Mouse (Mus musculus) 416B (cell line): Measurements from ENCODE around the gene Pax5.

ENCODE experiments used
- DNase-seq: peaks from one replicate; pipeline ENCODE4 v3.0.0; 2011; ENCODE audit warnings: low read depth

Pax5 gene

GRCm38 (mm10) chr4:44542101-44542500 lies 168.2 kb downstream of the Pax5 start:
- no peak for DNase-seq

GRCm38 (mm10) chr4:44538488-44538887 lies 171.8 kb downstream of the Pax5 start:
- DNase-seq: no peak

DNA sequence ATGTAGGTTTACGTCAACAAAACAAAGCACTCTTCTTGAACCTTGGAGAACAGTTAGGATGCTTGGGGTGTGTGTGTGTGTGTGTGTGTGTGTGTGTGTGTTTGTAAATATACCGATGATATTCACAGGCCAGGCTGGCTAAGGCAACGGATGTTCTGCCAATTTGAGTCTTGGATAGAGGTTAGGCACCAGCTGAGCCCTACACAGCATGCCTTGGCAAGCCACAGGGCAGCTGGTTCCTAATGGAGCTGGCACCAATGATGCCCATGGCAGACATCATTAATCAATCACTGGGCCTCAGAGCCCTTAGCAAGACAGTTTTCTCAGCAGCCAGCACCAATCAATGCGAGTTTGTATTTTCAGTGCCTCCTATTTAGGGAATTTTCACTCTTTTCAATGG lies 173.5 kb downstream of the Pax5 start:
- DNase-seq: no peak

DNA sequence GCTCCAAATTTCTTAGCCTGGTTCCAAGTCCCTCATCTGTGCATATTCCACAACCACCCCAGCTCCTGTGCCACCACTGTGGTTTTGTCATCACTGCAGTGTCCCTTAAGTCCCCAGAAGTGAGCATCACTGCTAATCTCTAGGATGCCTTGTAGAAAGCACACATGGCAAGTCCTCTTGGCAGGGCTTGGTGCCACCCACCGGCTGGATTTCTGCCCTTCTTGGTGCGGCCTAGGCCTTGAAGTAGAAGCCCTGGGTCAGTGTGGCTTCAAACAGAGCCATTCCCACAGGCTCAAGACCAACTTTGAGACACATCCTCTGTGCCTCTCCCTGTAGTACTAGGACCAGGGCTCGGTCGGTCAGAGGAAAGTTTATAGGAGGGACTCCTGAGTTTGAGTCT lies 174.6 kb downstream of the Pax5 start:
- no peak for DNase-seq

DNA sequence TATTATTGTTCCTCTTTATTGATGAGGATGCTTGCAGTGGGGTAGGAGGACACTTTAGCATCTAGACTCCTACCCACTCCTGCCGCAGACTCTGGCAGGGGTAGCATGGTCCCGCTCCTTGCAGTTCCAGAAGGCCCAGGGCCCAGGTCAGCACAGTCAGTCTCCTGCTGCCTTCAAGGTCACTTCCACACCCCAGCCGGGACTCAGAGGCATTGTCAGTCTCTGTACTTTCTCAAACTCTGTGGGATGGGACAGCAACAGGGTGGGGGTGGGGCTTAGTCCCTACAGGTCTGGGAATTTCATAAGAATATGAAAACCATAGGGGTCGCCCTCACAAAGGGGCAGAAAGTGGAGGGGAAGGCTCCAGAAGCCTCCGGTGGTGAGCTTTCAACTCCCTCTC lies 177.0 kb downstream of the Pax5 start:
- no peak for DNase-seq

GRCm38 (mm10) chr4:44532731-44533130 lies 177.6 kb downstream of the Pax5 start:
- DNase-seq: peak; percentile 19

GRCm38 (mm10) chr4:44525336-44525735 lies 185.0 kb downstream of the Pax5 start:
- no peak for DNase-seq

DNA sequence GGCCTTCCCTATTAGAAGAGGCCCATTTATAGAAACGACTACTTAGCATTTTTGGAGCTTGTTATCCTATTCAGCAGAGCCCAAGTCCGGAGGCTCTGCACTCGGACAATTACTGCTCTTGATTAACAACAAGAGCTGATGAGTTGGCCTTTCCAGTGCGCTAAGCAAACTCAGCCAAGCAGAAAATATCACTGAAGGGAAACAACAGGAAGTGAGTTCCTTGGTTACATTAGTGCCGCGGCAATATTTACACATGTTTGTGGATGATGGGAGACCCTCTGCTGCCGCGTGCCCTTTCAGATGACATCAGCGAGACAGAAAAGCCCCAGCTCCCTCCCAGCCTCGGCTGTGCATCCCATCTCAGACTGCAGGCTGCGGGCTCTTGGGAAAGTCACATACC lies 191.4 kb downstream of the Pax5 start:
- no peak for DNase-seq

DNA sequence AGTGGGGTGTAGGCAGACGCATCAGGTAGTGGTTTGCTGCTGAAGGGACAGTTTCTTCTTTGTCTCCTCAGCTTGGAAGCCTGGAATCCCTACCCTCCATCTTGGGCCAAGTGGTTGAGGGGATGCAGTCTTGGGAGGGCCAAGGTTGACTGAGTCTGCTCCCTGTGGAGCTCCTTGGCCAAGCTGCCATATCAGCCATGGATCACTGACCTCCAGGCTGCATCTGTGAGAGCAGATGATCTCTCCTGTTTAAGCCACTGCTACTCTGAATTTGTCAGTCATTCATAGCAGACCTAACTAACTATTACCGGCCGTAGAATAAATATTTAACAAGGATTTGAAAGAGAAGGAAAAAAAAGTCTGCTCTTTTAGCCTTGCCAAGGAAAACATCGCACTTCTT lies 196.3 kb downstream of the Pax5 start:
- DNase-seq: no peak

- peak; percentile 49 for DNase-seq
Measured at GRCm38 (mm10) chr4:44511682-44512081, 198.6 kb downstream of the Pax5 start.

GRCm38 (mm10) chr4:44508386-44509226 lies 201.7 kb downstream of the Pax5 start:
- DNase-seq: no peak

- no peak for DNase-seq
Measured at GRCm38 (mm10) chr4:44507861-44508260, 202.4 kb downstream of the Pax5 start.

GRCm38 (mm10) chr4:44504998-44505397 lies 205.3 kb downstream of the Pax5 start:
- DNase-seq: no peak

DNA sequence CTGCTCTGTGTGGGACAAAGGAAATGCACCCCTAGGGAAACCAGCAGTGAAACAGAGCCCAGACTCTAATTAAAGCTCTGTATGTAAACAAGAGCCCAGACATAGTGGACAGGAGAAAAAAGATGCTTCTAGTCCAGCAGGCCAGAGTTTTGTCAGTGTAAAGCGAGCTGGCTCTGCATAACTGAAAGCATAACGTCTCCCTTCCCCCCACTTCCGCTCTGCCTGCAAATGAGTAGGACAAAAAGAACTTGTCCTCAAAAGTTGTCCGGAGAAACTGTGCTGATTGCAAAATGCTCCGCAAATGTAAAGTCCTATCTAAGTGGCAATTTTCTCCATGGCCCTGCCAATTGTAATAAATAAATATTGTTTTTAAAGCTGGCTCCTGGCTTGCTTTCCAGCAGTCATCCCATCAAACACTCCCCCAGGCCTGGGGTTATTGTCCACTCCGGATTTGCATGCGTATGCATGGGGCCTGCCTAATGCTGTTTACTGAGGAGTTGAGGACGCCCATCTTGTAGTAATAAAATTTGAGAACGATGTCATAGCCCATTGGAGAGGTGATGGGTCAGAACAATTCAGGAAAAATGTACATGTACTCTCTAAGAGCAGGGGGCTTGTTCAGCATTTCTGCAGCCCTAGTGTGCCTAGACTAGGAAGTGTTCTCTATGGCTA lies 208.0 kb downstream of the Pax5 start:
- no peak for DNase-seq

DNA sequence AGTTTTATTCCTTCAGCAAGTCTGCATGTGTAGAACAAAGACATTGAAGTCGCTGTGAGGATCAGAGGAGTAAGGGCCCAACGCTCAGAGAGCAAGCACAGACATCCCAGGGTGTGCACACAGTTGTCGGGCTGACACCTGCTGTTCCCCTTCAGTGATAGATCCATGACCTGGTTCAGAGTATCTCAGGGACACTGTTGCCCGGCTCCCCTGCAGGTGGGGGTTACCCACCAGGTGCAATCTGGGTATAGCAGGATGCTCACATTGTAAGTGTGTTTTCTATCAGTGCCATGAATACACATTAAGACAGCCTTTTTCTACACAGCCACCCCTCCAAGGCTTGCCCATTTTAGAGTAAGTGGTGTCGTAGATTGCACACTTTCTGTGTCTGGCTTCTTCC lies 212.1 kb downstream of the Pax5 start:
- DNase-seq: no peak

DNA sequence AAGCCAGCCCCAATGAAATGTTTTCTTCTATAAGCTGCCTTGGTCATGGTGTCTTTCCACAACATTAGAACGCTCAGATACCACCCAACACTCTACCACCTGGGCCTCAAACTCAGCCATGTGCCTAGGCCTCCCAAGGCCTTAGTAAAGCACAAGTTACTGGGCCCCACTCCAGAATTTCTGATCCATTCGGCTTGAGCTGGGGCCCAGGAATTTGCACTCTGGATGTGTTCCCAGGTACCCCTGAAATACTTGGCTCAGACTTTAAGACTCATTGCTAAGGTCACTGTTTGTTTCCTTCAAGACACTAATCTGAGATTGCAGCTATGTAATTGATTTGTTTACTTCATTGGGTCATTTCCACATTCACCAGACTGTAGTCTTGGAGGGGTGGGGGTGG lies 214.5 kb downstream of the Pax5 start:
- DNase-seq: no peak

GRCm38 (mm10) chr4:44493756-44494155 lies 216.5 kb downstream of the Pax5 start:
- DNase-seq: no peak

DNA sequence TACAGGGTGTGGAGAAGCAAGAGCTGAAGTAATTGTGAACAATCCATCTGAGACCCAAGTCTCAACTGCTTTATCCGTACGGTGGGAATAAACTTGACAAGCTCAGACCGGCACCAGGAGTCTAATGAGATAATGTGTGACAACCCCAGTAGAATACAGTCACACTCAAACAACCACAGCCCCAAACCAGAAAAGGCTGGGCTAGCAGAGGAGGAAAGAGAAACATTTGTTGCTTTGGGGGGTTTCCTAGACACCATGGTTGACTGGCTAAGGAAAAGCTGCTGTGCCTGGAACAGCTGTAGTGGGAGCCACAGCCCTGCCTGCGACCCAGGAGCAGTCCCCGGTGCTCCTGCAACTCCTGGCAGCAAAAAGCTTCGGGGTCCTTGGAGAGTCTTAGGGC lies 219.4 kb downstream of the Pax5 start:
- no peak for DNase-seq

DNA sequence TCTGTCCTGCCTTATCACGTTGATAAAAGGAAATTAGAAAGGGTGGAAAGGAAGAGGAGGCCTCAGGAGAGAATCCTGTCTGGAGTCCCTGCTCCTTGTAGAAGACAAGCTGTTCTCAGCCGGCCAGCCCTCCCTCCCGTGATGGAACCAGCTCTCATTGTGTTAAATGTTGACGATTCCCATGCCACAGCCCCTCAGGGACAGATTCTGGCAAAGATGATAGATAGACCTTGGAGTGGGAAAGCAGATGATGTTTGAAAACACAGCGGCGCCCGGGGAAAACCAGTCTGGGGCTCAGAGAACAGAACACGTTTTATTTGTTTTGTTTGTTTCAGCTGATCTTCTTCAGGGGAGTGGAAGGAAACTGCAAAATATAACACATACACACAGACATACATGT lies 221.6 kb downstream of the Pax5 start:
- DNase-seq: no peak

GRCm38 (mm10) chr4:44488219-44488618 lies 222.1 kb downstream of the Pax5 start:
- DNase-seq: no peak

DNA sequence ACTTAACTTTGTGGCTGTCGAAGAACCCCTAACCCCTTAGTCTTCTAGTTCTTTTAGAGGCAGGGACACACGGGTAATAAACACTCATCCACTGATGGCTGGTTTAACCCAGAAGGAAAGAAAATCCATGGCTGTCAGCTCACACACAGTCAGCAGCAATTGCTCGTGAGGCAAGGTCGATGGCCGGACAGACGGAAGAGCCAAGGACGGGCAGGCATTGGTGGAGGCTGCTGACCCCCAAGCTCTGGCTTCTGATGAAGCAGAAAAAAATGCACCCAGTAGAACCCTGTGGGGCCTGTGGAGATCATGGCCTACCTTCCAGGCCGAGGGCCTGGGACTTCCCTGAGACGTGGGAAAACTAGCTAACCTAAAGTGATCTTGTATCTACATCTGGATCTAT lies 227.4 kb downstream of the Pax5 start:
- DNase-seq: no peak

DNA sequence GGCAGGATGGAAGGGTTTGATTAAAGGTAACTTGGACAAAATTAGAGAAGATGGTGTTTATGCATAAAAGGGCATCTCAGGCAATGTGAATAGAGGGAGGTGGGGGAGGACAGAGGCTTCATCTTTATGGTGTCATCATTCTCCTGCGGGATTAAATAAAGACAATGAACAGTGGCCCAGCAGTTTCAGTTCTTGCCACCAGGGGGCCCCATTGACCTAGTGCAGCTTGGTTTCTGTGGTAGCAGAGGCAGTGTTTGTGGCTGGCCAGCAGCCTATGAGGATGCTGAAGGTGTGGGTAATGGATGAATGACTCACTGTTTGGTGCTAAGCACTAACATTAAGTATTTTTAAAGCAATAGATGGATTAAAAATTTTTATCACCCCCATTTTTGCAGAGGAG lies 230.5 kb downstream of the Pax5 start:
- peak; percentile 3 for DNase-seq
